ENCODE assay signal across 19 mouse cellular contexts in genomic region chr16:39693061-39693460, GRCm38 (mm10).
DNase-seq lines count a peak whose midpoint lies in the region; TF ChIP-seq lines count a peak whose summit lies in the region.
"Had no signal": no experiment of that assay in that cellular context is flagged by ENCODE, and none has a peak within 500 bp of the region (broad histone marks: within the 10 kb centered on the region; RNA-seq: fewer than 3 reads in every experiment).

No protein-coding gene starts in this region.

- no peaks in the 10 kb centered on the region for H3K4me1 ChIP-seq in kidney, adult 2 months (ENCODE audit: control insufficient read depth, insufficient read depth, low read length)
- H3K4me1 ChIP-seq: embryonic facial prominence, embryonic 10.5 days; heart, embryonic 15.5 days; intestine, embryonic 15.5 days; limb, embryonic 13.5 days; midbrain, embryonic 13.5 days had no signal

- peak; percentile 16 to 48 for DNase-seq in cerebellum, postnatal 10 days
- no peak for DNase-seq in cerebellum, adult 8-10 months
- peak; percentile 83 for DNase-seq in kidney, adult 2 months
- no peak for DNase-seq in kidney, postnatal 4 days
- peak; percentile 15 for DNase-seq in right cerebral cortex, adult 18-20 months
- no peak for DNase-seq in right cerebral cortex, postnatal 25 days
- peak; percentile 21 for DNase-seq in right cerebral cortex, postnatal 14 days
- DNase-seq in thymus, postnatal 4 days: no peak
- DNase-seq: adrenal gland, adult 2 months; gastrocnemius, postnatal 14 days had no signal

- TF ChIP-seq CTCF in kidney, adult 2 months (conservative IDR thresholded peaks at IDR 0.05; ENCODE audit: insufficient read depth, insufficient read length, low read depth, low read length): no peak

- no peaks in the 10 kb centered on the region for H3K36me3 ChIP-seq in kidney, adult 2 months (ENCODE audit: control insufficient read depth, insufficient read depth, low read length)
- H3K36me3 ChIP-seq: embryonic facial prominence, embryonic 10.5 days; heart, embryonic 15.5 days; intestine, embryonic 15.5 days; limb, embryonic 13.5 days; midbrain, embryonic 13.5 days had no signal

- no peak overlapping the region for H3K27ac ChIP-seq in kidney, adult 2 months (ENCODE audit: insufficient read depth, low read depth, low read length)
- H3K27ac ChIP-seq: embryonic facial prominence, embryonic 10.5 days; forebrain, embryonic 13.5 days; heart, embryonic 15.5 days; hindbrain, embryonic 14.5 days; intestine, embryonic 15.5 days; limb, embryonic 13.5 days; liver, embryonic 14.5 days; midbrain, embryonic 13.5 days; stomach, postnatal 0 days had no signal

- no peaks in the 10 kb centered on the region for H3K27me3 ChIP-seq in kidney, adult 2 months (replicated peaks; ENCODE audit: control insufficient read depth, insufficient read depth, low read length)
- H3K27me3 ChIP-seq: forebrain, embryonic 13.5 days; heart, embryonic 15.5 days; intestine, embryonic 15.5 days; limb, embryonic 13.5 days; midbrain, embryonic 13.5 days had no signal

- TF ChIP-seq POLR2A in kidney, adult 2 months (IDR thresholded peaks at IDR 0.05; ENCODE audit: low read depth, low read length): no peak

- 49% methylated on average over 2 of the region's 2 CpGs for WGBS in kidney, adult 2 months

- H3K4me3 ChIP-seq in kidney, adult 2 months (ENCODE audit: insufficient read depth, low read depth, low read length): no peak overlapping the region
- H3K4me3 ChIP-seq: embryonic facial prominence, embryonic 10.5 days; forebrain, embryonic 13.5 days; heart, embryonic 15.5 days; intestine, embryonic 15.5 days; limb, embryonic 13.5 days; midbrain, embryonic 13.5 days had no signal

Comparison
In these comparisons a context has a peak if more than half of its experiments do, and no peak if none do; other contexts are left out.
1. DNase-seq: peak in cerebellum, postnatal 10 days (2 of 2), kidney, adult 2 months (single experiment), right cerebral cortex, adult 18-20 months (single experiment) and right cerebral cortex, postnatal 14 days (single experiment); none in cerebellum, adult 8-10 months (single experiment), kidney, postnatal 4 days (0 of 2), right cerebral cortex, postnatal 25 days (single experiment) and thymus, postnatal 4 days (single experiment).